Mouse (Mus musculus): ENCODE measurements around the gene Dnajb3. TPM values are rescaled to one million over a fixed set of nuclear protein-coding genes. Genes with fewer than 3 reads are reported as not detected.

Dnajb3 gene
- total and polyA plus RNA-seq, 3 experiments, result not detected

DNA sequence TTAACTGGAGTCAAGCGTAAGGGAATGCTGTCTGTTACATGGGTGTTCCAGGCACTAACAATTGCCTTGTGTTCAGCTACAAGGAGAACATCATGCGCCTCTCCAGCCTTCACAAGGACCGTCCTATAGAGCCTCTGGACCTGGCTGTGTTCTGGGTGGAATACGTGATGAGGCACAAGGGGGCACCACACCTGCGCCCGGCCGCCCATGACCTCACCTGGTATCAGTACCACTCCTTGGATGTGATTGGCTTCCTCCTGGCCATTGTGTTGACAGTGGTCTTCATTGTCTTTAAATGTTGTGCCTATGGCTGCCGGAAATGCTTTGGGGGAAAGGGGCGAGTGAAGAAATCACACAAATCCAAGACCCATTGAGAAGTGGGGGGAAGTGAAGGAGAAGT, 12.5 kb upstream of the Dnajb3 start:
- Histone ChIP-seq H3K79me2 (replicated peaks; ENCODE audit: control insufficient read depth, extremely low read depth, insufficient read depth, poor library complexity, severe bottlenecking) (no peaks in the 10 kb centered on the region), H3K27me3 (replicated peaks) (no peaks in the 10 kb centered on the region), H3K27ac (ENCODE audit: insufficient read depth, low read depth) (no peak overlapping the region), H3K9me3 (replicated peaks; ENCODE audit: low read length) (peaks cover 69% of the 10 kb centered on the region), H3K4me2 (ENCODE audit: insufficient read depth, low read depth, poor library complexity, severe bottlenecking) (no peak overlapping the region), H3K4me1 (ENCODE audit: control insufficient read depth in 1 of 2, insufficient read depth in 2 of 2) (no peaks in the 10 kb centered on the region), H3K9ac (ENCODE audit: insufficient read depth, low read depth) (no peak overlapping the region), H3K4me3 (replicated peaks in 1 of 3; ENCODE audit: low read depth in 2 of 3, low read length in 2 of 3, poor library complexity in 1 of 3) (no peak overlapping the region), H3K36me3 (replicated peaks in 1 of 2; ENCODE audit: control insufficient read depth in 1 of 2, insufficient read depth in 1 of 2, low read length in 1 of 2) (no peaks in the 10 kb centered on the region)
- peak; percentile 2 for DNase-seq (ENCODE audit: extremely low read depth)
- TF ChIP-seq PAX5 (IDR thresholded peaks at IDR 0.05; ENCODE audit: low read length), result no peak
- no peak for TF ChIP-seq TBP (conservative IDR thresholded peaks at IDR 0.05; ENCODE audit: low read depth, low read length)
- no peak for TF ChIP-seq RCOR1 (conservative IDR thresholded peaks at IDR 0.05; ENCODE audit: low read depth, low read length)
- TF ChIP-seq POLR2A (IDR thresholded peaks at IDR 0.05; ENCODE audit: low read depth, low read length), result no peak
- no peak for TF ChIP-seq ZNF384 (IDR thresholded peaks at IDR 0.05; ENCODE audit: low read depth, low read length)
- no peak for TF ChIP-seq ETS1 (conservative IDR thresholded peaks at IDR 0.05; ENCODE audit: low read depth, low read length)
- TF ChIP-seq ZC3H11A (IDR thresholded peaks at IDR 0.05; ENCODE audit: low read depth, low read length), result no peak
- no peak for TF ChIP-seq HCFC1 (IDR thresholded peaks at IDR 0.05; ENCODE audit: low read depth, low read length)
- TF ChIP-seq CTCF (conservative IDR thresholded peaks at IDR 0.05 in 1 of 2, IDR thresholded peaks at IDR 0.05 in 1 of 2; ENCODE audit: low read depth in 2 of 2, low read length in 2 of 2), result no peak
- TF ChIP-seq MAX (IDR thresholded peaks at IDR 0.05; ENCODE audit: low read length), result no peak
- no peak for TF ChIP-seq ZKSCAN1 (IDR thresholded peaks at IDR 0.05; ENCODE audit: borderline replicate concordance, low read depth, low read length)
- no peak for TF ChIP-seq ZMIZ1 (IDR thresholded peaks at IDR 0.05; ENCODE audit: low read depth, low read length)
- TF ChIP-seq CHD2 (IDR thresholded peaks at IDR 0.05; ENCODE audit: low read length), result no peak
- TF ChIP-seq MAZ (IDR thresholded peaks at IDR 0.05; ENCODE audit: low read depth, low read length), result no peak
- no peak for TF ChIP-seq JUN (IDR thresholded peaks at IDR 0.05; ENCODE audit: insufficient read depth, low read depth, low read length)
- no peak for TF ChIP-seq RAD21 (IDR thresholded peaks at IDR 0.05; ENCODE audit: low read depth, low read length)
- TF ChIP-seq USF1 (IDR thresholded peaks at IDR 0.05; ENCODE audit: low read depth, low read length), result no peak
- no peak for TF ChIP-seq IRF4 (IDR thresholded peaks at IDR 0.05; ENCODE audit: low read depth, low read length)
- TF ChIP-seq ELF1 (IDR thresholded peaks at IDR 0.05; ENCODE audit: low read depth, low read length), result no peak
- no peak for TF ChIP-seq JUND (conservative IDR thresholded peaks at IDR 0.05; ENCODE audit: low read depth, low read length)
- in situ Hi-C loops (cut with MboI; ENCODE audit: low pct_ligation_motif_present, low pct_unique_long_range_greater_than_20kb, low sequenced_read_pairs) (no loop called here), dilution Hi-C loops (cut with MboI; ENCODE audit: extremely low pct_ligation_motif_present, extremely low pct_unique_long_range_greater_than_20kb, low sequenced_read_pairs) (no loop called here)

DNA sequence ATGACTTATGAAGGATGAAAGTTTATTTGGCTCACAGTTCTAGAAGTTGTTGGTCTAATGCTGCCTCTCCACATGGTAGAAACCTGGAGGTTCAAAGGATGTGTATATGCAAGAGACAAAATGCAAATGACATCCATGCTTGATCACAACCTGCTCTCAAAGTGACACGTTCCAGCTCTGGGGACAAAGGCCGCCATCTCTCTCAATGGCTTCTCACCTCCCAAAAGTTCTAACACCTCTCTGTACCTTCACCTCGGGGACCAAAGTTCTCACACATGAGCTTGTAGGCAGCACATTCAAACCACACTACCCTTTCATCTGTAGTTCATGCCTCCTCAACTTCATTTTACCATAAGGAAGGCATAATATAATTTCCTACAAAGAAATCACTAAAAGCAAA, 12.0 kb upstream of the Dnajb3 start:
- Histone ChIP-seq H3K79me2 (replicated peaks; ENCODE audit: control insufficient read depth, extremely low read depth, insufficient read depth, poor library complexity, severe bottlenecking) (no peaks in the 10 kb centered on the region), H3K9ac (ENCODE audit: insufficient read depth, low read depth) (no peak overlapping the region), H3K36me3 (replicated peaks in 1 of 2; ENCODE audit: control insufficient read depth in 1 of 2, insufficient read depth in 1 of 2, low read length in 1 of 2) (no peaks in the 10 kb centered on the region), H3K4me2 (ENCODE audit: insufficient read depth, low read depth, poor library complexity, severe bottlenecking) (no peak overlapping the region), H3K4me1 (ENCODE audit: control insufficient read depth in 1 of 2, insufficient read depth in 2 of 2) (no peaks in the 10 kb centered on the region), H3K27ac (ENCODE audit: insufficient read depth, low read depth) (no peak overlapping the region), H3K4me3 (replicated peaks in 1 of 3; ENCODE audit: low read depth in 2 of 3, low read length in 2 of 3, poor library complexity in 1 of 3) (no peak overlapping the region), H3K9me3 (replicated peaks; ENCODE audit: low read length) (peaks cover 74% of the 10 kb centered on the region), H3K27me3 (replicated peaks) (no peaks in the 10 kb centered on the region)
- peak; percentile 7 for DNase-seq (ENCODE audit: extremely low read depth)
- no peak for TF ChIP-seq CHD2 (IDR thresholded peaks at IDR 0.05; ENCODE audit: low read length)
- no peak for TF ChIP-seq NELFE (IDR thresholded peaks at IDR 0.05; ENCODE audit: low read depth, low read length)
- in situ Hi-C loops (cut with MboI; ENCODE audit: low pct_ligation_motif_present, low pct_unique_long_range_greater_than_20kb, low sequenced_read_pairs), result no loop called here
- dilution Hi-C loops (cut with MboI; ENCODE audit: extremely low pct_ligation_motif_present, extremely low pct_unique_long_range_greater_than_20kb, low sequenced_read_pairs), result no loop called here

All from CH12.LX (cell line).